Mouse (Mus musculus): ENCODE results near the gene Ipo11. TPM values are rescaled to one million over a fixed set of nuclear protein-coding genes. Genes with fewer than 3 reads are reported as not detected.

The Ipo11 gene
- total RNA-seq, 2 experiments from 2014 or later = 16.4 to 16.7 TPM

DNA sequence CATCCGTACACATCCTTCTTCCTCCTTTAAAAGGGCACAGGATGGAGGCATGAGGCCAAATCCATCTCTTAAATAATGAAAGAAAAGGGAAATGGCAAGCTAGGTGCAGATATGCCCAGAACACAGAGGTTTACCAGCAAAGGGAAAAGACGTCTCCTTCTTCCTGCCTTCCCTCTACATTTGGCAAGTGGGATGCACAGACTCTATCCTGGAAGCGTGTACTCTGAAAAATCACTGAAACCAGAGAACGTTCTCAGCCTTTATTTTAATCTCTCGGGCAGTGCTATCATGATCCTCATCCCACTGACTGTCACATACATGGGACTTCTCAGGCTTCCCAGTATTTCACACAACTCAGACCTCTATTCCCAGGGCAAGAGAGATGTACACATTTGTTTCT lies 189.9 kb downstream of the Ipo11 start:
- no peak for DNase-seq
- intact Hi-C loops (cut with DNase I; ENCODE audit: low total_unique reads) = no loop called here

DNA sequence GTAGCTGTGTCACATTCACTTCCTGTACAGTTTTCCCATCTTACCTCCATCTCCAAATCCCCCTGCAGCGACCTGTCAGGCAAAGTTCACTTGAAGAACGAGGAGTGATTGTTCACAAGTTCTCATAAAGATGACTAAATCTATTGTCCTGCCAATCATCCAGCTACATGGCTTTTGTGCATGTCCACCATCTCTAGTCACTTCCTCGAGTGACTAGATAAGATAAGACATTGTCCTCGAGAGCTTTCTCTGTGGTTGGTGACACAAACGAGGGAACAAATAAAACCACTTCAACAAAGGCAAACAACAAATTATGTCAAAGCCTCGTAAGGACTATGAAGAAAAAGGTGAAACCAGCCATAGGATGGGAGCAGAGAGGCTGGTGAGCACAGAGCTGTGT lies 191.6 kb downstream of the Ipo11 start:
- intact Hi-C loops (cut with DNase I; ENCODE audit: low total_unique reads) = no loop called here
- no peak for DNase-seq

Other genes with a start within 250 kb of the Ipo11 start
- 1 to 10 TPM; 4.7 to 6.5 TPM for gene Dimt1, start 10.2 kb upstream of the Ipo11 start, total RNA-seq (2021)
- 10 to 100 TPM; 16.8 to 22.8 TPM for gene Kif2a, start 85.2 kb upstream of the Ipo11 start, total RNA-seq (2021)